Mouse (Mus musculus) spleen, embryonic (tissue): ENCODE data around the gene Ubac1.

Source experiments
- CTCF ChIA-PET: fragments of 350-600 bp; sonication (Branson Sonifier 250); formaldehyde crosslinking; loops from one replicate; lab custom pipeline; 2022; lab: Charles Lee

Ubac1 gene

DNA sequence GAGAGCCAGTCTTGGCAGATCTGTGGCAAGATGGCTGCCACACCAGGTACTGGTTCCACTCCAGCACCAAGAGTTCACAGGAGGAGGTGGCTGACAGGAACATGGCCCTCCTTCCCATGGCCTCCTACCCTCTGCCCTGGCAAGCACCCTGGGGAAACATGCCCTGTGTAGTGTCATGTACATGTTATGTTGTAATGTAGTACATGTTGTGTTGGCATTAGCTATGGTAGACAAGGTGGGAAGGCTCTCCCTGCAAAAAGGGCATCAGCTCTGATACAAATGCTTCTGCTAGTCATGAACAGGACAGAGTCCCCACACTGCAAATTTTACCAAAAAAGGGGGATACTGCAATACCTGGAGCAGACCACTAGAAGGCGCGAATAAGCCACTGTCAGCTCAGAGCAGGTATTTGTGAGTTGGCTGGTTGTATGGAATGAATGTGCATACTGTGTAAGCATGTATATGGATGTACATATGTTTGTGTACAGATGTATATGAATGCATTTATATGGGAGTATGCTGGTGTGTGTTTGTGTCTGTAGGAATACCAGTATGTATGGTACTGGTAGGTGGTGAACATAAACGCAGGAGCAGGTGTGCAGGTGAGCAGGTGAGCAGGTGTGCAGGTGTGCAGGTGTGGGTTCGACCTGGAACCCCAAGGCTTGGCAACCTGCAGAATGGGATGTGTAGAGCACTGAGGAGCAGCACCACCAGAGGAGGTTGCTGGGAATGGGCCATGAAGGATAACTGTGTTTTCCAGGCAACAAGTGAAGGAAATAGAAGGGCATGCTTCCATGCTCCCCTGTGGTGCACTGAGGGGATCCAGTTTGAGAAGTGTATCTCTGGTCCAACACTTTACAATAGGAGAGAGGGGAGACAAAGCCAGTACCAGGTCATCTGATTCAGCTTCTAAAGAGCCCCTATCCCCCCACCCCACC, 2.9 kb upstream of the Ubac1 start:
- CTCF ChIA-PET, result interaction anchor here (1.1 kb wide), 1 partner anchor 117 kb away, joined by 5 read pairs; no protein-coding TSS in a partner anchor

DNA sequence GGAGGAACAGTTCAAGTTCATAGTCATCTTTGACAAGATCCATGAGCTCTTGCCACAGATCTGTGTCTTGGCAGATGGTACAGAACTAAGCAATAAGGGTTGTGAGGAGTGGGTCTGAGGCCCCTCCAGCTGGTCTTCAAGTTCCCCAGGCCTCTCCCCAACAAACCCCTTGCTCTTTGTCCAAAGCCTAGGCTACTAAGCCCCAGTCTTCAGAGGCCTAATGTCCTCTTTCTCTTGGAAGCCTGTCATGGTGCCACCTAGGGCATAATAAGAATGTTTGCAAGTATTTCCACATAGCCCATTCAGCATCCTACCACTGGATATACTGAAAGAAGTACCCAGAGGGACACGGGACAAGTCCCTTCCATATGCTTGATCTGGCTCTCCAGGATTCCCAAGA, 1.1 kb upstream of the Ubac1 start:
- CTCF ChIA-PET, result interaction anchor here (0.7 kb wide), 1 partner anchor 157 kb away, joined by 3 read pairs; no protein-coding TSS in a partner anchor

DNA sequence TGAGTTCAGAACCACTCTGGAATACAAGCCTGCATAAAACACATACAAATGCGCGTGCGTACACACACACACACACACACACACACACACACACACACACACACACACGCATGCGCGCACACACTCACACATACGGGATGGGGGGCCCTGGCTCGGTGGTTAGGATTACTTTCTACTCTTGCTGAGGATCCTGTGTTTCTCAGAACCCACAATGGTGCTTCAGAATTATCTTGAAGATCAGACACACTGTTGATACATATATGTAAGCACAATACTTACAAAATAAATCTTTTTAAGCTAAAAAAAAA, 665 bp upstream of the Ubac1 start:
- CTCF ChIA-PET, result interaction anchor here (0.7 kb wide), 1 partner anchor 158 kb away, joined by 3 read pairs; no protein-coding TSS in a partner anchor

DNA sequence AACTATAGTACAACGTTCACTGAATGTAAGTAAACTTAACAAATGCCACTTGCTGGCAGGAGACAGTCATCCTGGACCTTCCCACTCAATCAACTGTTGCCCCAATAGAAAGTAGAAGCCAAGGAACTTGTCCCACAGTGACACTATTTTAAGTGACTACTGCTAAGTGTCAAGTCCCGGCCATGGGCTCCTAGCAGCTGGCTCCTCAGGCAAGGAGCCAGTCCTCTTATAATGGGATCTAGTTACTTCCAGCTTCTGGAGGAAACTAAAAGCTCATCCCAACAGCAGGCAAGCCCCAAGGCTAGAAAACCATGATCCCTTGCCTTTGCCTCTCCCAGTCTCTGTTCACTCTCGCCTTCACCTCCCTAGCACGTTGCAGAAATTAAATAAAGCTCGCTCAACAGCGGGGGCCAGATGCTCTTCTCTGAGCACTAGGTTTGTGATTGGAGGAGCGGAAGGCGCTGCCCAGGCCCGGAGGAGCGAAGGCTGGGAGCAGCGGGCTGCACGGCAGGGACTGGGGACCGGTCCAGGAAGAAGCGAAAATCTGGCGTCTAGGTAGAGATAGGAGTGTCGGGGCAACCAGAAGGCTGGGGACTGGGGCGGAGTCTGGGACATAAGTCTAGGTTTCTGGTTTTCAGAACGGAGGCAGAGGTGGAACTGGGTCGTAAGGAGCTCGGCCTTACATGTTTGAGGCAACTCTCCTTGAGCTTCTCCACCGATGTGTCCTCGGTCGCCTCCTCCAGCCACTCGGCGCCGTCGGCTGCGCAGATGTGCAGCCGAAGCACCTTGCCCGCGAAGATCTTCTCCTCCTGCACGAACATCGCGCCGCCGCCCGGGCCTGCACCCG, 610 bp downstream of the Ubac1 start:
- CTCF ChIA-PET, result no interaction called here

DNA sequence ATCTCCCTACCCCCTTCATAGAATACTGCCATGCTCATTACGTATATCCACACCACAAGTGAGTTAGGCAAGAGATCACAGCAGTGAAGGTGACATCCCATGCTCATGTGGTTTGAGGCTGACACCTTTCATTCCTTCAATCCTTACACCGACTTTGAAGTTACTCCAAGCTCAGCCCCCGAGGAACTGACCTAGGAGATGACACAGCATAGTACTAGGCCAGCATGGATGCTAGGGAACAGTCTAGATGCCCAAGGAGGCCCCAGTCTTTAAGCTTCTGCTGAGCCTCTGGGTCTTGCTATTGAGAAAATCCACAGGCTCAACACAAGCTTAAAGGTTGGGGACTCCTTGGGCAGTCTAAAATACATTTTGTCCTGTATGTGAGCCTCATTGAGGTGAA, 1.6 kb downstream of the Ubac1 start:
- CTCF ChIA-PET, result no interaction called here

DNA sequence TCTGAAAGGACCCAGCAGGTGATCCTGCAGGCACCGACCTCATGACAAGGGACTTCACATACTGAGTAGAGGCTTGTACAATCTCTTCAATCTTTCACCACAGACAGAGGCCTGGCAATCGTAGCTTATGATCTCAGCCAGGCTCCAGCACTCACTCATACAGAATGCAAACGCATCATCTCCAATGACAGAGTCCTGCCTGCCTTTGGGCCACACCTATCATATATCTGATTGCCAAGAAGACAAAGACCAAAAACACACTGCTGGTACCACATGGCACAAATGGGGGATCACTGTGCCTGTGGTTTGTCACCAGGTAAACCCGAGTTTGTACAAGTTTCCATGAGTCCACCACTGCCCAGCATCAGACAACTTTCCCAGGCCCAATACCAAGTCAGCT, 4.2 kb downstream of the Ubac1 start:
- CTCF ChIA-PET, result no interaction called here

DNA sequence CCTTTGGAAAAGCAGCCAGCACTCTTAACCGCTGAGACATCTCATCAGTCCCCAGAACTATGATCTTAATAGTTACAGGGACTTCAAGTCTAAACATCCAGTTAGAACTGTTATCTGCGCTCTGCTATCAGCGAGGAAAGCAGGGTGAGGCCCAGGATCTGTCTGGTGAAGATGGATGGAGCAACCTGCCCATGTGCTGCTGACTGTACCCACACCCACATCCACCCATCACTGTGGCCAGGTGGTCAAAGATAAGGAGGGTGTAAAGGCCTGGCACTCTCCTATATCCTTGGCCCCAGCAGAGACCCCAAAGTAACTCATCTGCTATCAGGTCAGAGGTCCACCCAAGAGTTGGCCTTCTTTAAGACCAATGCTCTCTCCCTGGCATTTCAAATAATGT, 7.9 kb downstream of the Ubac1 start:
- CTCF ChIA-PET, result no interaction called here

DNA sequence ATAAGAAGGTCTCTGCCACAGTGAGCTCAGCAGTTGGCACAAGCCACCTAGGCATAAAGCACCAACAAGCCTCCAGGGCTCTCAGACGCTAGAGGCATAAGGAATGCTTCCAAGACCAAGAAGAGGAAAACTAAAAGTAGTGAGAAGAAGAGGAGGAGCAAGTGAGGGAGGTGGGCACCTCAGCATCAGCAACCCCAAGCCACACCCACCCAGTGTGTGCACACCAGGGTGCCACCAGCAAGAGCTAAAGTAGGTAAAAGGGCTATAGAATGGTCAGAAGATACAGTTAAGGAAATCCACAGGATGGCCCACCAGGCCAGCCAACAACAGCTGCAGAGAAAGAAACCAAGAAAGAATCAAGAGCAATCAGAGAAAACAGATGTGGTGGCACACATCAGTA, 10.1 kb downstream of the Ubac1 start:
- CTCF ChIA-PET, result interaction anchor here (0.7 kb wide), 1 partner anchor 68 kb away, joined by 3 read pairs; no protein-coding TSS in a partner anchor

DNA sequence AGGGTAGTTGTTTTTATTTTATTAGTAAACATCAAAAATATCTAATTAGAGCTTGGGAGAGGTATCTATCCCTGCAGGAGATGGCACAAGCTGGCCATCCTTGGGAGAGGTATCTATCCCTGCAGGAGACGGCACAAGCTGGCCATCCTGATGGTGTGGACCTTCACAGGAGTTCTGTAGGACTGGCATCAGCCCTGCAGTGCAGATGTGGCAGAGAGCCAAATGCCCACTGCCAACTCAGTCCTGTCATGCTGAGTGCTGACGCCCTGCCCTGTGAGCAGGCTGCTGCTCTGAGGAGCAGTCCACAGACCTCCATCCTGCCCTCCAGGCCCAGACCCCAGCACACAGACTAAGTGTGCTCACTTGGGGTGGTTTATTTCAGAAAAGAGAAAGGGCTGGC, 19.5 kb downstream of the Ubac1 start:
- CTCF ChIA-PET, result no interaction called here

DNA sequence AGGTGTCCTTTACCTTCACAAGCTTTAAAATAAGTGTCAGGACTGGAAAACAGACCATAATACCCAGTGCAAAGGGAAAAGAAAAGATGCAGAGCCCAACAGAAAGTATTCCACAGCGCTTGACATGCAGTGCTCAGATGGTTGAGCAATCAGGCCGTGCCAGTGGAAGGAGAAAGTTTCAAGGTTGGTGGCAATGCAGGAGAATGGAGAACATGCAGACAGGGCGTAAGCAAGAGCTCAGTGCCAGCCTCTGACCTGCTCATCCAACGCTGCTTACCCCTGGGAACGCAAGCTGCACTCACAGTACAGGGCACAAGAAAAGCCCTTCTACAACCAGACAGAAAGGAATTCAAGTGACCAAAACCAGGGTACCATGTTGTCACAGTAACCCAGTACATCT, 20.4 kb downstream of the Ubac1 start:
- CTCF ChIA-PET, result no interaction called here

DNA sequence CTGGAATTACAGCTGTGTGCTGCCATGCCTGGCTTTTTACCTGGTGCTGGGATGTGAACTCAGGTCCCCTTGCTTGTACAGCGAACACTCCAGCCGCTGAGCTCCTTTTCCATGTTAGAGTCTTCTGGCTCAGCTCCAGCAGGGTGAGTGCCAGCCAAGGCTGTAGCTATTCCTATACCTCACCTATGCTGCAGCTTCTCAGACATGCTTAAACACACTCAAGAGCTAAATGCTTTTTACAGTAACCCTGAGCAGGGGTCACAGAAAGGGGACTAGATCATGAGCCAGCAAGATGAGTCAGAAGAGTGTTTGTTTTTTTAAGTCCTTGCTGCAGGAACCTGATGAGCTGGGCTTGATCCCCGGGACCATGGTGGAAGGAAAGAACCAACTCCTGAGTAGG, 23.8 kb downstream of the Ubac1 start:
- CTCF ChIA-PET, result no interaction called here

DNA sequence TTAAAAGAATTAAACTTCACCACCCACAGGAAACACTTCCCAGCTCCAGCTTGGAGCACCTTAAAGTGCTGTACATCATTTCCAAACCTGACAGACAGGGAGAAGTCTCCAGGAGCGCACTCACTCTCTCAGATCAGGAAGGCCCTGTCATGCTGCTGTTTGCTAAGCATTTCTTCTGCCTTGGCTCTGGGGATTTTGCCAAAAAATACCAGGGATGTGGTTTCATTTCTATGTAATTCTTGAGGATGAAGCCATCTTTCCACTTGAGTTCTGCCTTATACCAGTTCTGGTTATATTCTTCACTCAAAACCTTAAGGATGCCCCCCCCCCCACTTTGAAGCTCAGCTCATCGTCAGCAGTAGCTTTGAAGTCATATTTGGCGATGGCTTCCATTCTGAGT, 26.8 kb downstream of the Ubac1 start:
- CTCF ChIA-PET, result no interaction called here

DNA sequence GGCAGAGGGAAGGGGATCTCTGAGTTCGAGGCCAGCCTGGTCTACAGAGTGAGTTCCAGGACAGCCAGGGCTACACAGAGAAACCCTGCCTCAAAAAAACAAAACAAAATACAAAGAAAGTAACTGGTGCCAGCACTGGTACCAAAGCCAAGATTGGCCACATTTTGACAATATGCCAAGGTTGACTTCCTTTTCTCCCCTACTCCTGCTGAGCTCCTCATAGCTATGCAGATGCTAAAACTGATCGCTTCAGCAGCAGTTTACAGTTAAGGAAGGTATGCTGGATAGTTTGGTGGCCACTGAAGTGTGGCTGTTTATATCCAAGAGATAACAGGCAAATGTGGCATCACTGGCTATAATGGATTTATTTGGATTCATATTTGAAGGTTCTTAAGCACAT, 29.3 kb downstream of the Ubac1 start:
- CTCF ChIA-PET, result no interaction called here

DNA sequence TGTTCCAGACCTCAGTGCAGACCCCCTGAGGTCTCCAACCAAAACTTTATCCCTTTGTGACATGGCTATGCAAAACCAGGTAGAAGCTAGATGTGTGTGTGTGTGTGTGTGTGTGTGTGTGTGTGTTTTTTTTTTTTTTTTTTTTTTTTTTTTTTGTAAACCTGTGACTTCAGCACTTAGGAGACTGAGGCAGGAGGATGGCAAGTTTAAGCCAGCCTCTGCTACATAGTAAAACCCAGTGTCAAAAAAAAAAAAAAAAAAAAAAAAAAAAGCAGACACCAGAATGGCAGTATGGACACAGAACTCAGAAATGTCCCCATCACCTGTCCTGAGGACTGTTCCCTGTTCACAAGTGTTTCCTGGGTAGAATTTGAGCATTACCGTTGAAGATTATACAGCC, 31.9 kb downstream of the Ubac1 start:
- CTCF ChIA-PET, result no interaction called here

DNA sequence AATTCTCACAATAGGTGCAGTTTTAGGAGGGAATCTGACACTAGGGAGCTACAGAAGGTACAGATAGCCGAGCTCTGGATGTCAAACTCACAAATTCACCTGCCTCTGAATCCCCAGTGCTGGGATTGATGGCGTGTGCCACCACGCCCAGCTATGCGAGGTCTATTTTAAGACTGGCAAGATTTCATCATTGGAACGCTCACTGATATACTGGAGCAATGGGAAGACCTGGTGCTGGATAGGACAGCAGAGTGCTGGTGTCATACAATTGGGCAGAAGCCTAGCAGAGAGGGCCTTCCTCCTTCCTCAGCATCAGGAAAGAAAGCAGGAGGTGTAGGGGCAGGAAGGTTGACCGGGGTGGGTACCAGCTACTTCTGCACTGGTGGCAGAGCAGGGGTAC, 33.7 kb downstream of the Ubac1 start:
- CTCF ChIA-PET, result no interaction called here

DNA sequence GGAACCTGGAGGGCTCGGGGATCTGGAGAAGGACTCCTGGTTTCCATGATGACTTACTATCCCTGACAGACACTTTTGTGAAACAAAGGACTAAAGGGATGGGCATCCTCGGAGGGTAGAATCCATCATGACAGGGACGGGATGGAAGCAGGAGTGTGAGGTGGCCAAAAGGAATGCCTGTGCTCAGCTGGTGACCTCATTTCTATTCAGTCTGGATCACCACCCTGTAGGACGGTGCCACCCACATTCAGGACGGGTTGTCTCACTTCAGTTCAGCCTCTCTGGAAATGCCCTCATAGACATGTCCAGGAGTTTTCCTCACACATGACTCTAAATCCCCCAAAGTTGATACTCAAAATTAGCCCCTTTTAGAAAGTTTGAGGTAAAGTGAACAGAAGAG, 34.9 kb downstream of the Ubac1 start:
- CTCF ChIA-PET, result no interaction called here

DNA sequence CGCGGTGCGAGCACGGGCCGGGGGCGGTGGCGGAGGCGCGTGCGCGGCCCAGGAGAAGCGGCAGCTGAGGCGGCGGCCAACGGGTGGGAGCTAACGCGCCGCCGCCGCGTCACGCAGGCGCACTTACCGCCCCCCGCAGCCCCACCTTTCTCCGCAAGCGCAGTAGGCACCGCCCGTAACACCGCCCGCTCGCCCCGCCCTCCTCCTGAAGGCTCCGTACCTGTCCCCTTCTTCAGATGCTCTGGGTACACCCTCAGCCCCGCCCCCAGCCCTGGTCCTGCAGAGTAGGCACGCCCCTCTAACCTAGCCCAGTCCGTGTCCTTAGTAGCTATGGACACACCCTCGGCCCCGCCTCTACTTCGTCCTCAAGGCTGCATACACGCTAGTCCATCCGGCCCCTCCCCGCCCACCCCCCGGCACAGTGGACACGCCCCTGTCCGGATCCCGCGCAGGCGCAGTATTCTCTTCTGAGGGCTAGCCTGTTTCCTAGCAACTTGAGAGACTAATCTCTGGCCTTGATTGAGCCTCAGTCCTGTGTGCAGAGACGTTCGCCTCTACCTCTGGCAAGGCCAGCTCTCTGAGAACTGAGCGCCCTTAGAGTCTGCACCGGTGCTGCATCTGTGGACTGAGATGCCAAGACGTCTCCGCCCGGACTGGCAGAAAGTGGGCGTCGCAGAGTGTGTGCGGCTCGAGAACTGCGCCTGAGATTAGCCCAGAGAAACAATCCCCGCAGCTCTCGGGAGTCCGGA, 38.2 kb downstream of the Ubac1 start, which contains the start of gene Camsap1:
Camsap1 (minus strand) TSS at position 124 of the 749 bp plus-strand sequence.
- CTCF ChIA-PET, result no interaction called here

DNA sequence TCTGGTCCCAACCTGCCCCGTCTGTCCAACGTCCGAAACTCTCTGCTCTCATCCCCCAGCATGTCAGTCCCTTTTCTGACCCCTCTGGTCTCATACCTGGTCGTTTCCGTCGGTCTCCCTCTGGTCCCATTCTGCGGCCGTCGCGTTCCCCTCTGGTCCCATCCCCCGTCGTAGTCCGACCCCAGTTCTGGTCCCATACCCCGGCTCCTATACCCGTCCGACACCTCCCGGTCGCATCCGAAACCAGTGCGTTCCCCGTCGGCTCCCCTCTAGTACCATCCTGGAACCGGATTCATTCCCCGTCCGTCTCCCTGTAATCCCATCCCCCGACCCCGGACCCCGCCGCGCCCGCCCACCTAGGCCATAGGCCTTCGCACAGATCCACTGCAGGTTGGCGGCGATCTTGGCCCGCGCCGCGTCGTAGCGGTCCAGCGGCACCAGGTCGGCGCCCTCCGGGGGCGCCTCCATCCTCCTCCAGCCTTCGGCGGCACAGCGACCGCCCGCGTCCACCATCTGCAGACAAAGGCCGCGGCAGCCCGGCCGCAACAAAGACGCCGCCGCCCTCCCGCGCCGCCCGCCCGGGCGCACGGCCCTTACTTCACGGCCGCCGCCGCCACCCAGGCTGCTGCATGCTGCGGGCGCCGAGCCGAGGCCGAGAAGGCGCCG, 39.0 kb downstream of the Ubac1 start:
- CTCF ChIA-PET, result no interaction called here

DNA sequence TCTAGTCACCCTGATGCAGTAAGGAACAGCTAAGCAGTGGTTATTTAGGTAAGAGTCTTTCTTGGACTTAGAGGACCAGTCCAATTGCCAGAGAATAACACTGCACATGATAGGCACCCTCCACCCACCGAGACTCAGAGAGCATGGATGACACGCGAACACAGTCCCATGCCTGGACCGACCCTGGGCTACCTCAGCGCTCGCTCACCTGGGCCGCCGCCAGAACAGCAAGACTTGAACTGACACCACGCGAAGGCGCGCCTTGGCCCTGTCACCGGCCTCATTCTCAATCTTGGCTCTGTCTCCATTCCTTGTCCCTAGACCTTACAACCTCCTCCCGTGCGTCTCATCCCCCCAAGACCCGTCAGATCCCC, 39.5 kb downstream of the Ubac1 start:
- CTCF ChIA-PET, result no interaction called here

DNA sequence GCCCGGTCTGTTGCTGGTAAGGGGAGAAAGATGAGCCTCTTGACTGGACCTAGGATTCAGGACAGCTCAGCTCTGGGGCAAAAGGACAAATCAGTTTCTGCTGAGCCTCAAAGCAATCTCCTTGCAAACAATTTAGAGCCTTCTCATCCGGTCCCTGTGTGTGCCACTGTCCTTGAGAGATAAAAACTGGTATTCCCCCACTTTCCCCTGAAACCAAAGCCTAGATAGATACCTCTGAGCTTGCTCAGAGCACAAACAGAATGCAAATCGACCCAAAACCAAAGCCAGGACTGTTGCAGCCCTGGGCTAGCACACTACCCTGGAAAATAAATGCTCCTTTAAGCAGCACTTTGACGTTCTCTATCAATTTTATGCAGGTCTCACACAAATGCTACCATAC, 42.5 kb downstream of the Ubac1 start:
- CTCF ChIA-PET, result no interaction called here

DNA sequence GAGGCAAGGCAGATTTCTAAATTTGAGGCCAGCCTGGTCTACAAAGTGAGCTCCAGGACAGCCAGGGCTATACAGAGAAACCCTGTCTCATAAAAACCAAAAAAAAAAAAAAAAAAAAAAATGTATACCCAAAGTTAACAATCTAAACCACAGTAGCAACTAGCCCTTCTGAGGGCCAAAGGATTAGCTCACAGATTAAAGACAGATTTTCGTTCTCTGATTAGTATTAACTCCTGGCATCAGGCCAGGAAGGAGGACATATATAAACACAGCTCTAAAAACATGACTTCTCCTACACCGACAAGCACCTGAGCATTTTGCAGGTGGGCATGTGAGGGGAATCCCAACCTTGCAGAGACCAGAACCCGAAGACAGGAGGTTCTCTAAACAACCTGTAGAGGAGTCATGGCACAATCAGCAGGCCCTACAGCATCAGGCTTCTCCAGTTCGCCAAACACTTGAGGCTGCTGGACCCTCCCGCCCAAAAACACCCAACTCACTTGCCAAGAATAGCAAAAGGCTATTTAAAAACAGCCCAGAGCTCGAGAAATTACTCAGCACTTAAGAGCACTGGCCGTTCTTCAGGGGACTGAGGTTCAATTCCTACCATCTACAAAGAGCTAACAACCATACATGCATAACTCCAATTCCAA, 43.8 kb downstream of the Ubac1 start:
- CTCF ChIA-PET, result no interaction called here
